Mouse (Mus musculus) B cell, adult 62 days (primary cell): ENCODE results near the gene Dld. TPM values are rescaled to one million over a fixed set of nuclear protein-coding genes. Genes with fewer than 3 reads are reported as not detected.

Experiments used
- total RNA-seq: library from RNA; stranded (reverse); gene quantifications from 4 replicates; pipeline ENCODE4 v1.2.4, GENCODE M21; 2023

Gene Dld
- 51.8 to 55.6 TPM (median 54.5 TPM) in 4 replicates for total RNA-seq

GRCm38 (mm10) chr12:31350944-31351928, at the start of gene Dld:
Gene Dld, minus strand, starts transcription at chr12:31351453.

GRCm38 (mm10) chr12:31390571-31390970, 39.3 kb upstream of the Dld start, which contains the start of gene Slc26a3:
Gene Slc26a3, plus strand, starts transcription at chr12:31390871.

Other genes starting within 250 kb of the Dld start
- gene Gm6993, start 110.7 kb downstream of the Dld start, total RNA-seq, result not detected in 4 replicates
- gene Lamb1, start 86.2 kb downstream of the Dld start, total RNA-seq, result 0.12 TPM in 1 of 4 replicates, not detected in the others
- gene Slc26a3, start 39.4 kb upstream of the Dld start, total RNA-seq, result not detected in 4 replicates
- 29.7 to 35.2 TPM (median 33.7 TPM) in 4 replicates for gene Cbll1, start 148.2 kb upstream of the Dld start, total RNA-seq
- not detected in 4 replicates for gene Slc26a4, start 208.5 kb upstream of the Dld start, total RNA-seq